Mouse (Mus musculus) layer of hippocampus, postnatal 14 days (tissue): ENCODE measurements around the gene Cd9. TPM values are rescaled to one million over a fixed set of nuclear protein-coding genes. Genes with fewer than 3 reads are reported as not detected.
A peak's percentile ranks its signal among the peaks of the same experiment; 100 is the strongest.

Experiments used
- DNase-seq, 2 experiments: peaks; one replicate each; pipeline ENCODE4 v3.0.0; 2021 to 2022; ENCODE audit warnings: low spot score in 2 of 2, mixed read lengths in 1 of 2
- long read RNA-seq, 2 experiments: library from polyadenylated mRNA; stranded (forward); transcript quantifications; one replicate each; pipeline ENCODE4 v2.0.0; 2021
- total RNA-seq, 2 experiments: library from RNA; stranded (reverse); gene quantifications; 2 replicates each; pipeline ENCODE4 v1.2.3; 2021

Gene Cd9
- total RNA-seq: 100 to 1,000 TPM; 103 to 117 TPM
- long read RNA-seq, experiment 1, transcript Cd9-201 (8 exons, 1,228 nt): major isoform, 122 of 125 reads
- long read RNA-seq, experiment 1, partial matches to known transcripts: 1 of 125 reads
- long read RNA-seq, experiment 1, other reads (novel, unspliced or antisense): 2 of 125 reads
- long read RNA-seq, experiment 2, transcript Cd9-201 (8 exons, 1,228 nt): major isoform, 228 of 230 reads
- long read RNA-seq, experiment 2, partial matches to known transcripts: 1 of 230 reads
- long read RNA-seq, experiment 2, other reads (novel, unspliced or antisense): 1 of 230 reads

DNA sequence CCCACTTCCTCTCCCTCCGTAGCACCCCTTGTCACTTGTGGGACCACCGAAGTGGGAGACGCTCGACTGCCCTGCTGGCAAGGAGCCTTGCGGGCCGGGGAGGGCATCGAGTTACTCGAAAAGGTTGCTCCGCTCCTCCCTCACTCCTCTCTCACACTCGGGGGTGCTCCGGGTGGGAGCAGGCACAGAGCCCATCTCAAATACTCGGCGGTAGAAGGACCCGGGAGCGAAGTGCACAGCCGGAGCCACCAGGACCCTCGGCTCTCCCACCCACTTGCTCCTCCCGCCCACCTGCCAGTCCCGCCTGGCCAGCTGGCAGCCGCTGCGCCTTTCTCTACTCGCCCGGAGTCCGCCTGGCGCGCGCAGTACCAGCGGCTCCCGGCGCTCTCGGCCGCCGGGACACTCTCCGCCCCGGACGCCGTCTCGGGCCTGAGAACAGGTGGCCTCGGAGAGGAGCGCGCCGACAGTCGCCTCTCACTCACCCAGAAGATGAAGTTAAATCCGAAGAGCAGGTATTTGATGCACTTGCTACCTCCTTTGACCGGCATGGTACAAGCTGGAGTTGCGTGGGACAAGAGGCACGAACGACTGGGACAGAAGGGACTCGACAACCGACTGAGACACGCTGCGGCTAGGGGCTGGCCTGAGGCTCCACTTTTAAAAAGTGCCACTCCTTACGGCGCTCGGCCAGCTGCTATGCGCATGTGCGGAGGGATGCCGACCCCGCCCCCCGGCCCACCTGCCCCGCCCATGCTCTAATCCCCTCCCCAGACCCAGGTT, at the start of gene Cd9:
TSS of gene Cd9 (minus strand) at position 700 of the 780 bp plus-strand sequence.
- DNase-seq: peak; percentile 57 to 68

DNA sequence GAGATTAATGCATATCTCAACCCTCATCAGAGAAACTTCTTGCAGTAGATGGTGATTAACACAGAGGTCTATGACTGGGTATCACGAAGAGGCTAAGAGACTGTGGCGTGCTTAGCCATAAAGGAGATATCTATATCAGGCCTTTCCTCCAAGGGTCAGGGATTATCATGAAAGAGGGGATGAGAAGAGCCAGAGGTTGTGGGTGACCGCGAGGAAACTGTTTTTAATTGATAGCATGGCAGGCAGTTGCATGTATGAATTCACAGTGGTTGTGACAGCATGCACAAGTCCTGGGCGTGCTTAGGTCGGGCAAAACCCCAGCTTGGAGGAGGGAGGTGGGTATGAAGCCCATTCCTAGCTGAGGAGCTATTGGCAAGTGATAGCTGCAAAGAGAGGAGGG, 46.7 kb upstream of the Cd9 start:
- DNase-seq: no peak

DNA sequence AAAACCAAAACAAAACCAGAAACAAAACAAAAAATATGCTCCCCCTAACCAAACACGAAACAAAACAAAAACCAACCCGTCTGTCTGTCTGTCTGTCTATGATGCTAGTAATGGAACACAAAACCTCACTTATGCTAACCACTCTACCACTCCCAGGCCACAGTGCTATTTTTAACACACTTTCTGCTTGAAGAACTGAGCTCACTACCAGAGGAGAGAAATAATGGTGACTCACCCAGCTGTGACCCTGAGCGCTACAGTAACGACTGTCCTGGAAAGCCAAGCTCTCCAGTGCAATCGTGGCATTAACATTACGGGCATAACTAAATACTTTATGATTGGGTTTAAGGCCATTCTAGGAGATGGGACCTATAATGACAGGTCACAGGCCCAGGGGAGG, 46.2 kb upstream of the Cd9 start:
- no peak for DNase-seq

DNA sequence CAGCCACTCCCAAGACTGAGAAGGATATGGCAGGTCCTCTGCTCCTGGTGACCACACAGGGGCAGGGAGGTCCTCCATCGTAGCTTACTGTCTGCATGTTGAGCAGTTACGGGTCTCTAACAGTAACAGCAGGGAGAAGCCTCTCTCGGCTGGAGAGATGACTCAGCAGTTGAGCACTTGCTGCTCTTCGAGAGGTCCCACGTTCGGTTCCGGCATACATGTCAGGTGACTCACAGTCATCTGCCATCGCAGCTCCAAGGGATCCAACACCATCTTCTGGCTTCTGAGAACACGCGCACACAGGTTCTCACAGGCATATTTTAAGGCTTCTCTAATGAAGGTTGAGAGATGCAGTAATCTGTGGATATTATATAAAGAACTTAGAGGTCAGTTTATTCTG, 45.6 kb upstream of the Cd9 start:
- no peak for DNase-seq

DNA sequence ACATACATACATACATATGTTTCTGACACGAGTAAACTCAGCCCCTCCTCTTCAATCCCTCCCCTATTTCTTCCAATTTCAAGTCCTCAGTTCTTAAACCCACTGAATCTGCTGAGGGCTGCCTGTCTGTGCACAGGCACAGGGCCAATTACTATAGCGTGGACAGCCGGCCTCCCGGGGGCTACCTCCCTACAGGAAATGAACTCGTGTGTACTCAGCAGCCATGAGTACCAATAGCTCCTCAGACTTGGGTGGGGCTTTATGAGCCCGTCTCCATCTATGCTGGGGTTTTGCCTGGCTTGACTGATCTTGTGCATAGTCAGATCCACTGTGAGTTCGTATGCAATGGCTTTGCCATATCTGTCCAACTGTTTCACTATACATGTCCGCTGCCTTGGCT, 44.8 kb upstream of the Cd9 start:
- no peak for DNase-seq

DNA sequence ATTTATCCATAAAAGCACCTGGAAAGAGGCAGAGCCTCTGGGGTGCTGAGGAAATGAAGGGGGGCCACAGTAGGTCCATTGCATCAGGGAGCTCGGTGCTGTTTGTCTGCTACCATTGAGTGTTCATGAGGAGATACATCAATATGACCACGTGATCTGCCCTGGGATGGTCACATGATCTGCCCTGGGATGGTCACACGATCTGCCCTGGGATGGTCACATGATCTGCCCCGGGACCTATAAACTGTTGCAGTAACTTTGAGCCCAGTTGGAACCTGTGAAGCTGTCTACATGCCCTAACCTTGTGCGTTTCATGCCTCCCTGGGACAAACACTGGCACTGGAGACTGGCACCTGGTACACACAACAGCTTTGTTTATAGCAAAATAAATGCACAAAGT, 43.9 kb upstream of the Cd9 start:
- no peak for DNase-seq

DNA sequence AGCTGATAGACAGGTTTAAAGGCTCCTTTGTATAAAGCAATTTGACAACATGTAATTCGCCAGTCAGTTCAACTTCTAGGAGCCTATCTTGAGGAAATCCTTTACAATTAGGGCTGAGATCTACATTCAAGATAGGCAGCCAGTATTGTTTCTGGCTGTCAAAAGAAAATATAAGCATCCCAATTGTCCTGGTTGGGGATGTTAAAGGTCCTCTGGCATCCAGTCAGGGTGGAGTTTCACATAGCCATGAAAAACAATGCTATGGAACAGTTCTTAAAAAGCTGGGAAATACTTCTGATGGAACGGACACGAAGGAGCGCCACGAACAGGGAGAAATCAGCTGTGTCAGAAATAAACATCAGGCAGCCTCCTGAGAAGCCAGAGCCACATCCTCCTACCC, 40.4 kb upstream of the Cd9 start:
- no peak for DNase-seq

DNA sequence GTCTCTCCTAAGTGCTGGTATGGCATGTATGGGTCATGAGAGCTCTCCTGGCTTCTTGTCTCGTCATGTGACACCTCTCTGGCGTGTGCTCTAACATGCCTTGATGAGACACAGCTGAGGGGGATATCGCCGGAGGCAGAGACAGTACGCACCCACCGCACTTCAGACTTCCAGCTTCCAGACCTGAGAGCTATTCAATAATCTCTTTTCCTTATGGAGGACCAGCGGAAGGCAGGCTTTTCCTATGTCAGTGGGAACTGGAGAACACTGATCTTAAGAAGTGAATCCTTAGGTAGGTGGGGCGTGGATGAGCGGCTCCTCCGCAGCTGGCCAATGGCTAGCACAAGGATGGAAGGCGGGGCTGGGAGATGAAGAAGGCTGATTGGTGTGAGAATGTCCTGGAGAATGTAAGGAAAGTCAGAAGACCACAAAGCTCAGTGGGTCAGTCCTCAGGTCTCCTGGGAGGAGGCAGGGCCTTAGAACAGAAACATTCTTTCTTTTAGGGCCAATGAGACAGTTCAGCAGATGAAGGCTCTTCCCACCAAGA, 38.6 kb upstream of the Cd9 start:
- no peak for DNase-seq

DNA sequence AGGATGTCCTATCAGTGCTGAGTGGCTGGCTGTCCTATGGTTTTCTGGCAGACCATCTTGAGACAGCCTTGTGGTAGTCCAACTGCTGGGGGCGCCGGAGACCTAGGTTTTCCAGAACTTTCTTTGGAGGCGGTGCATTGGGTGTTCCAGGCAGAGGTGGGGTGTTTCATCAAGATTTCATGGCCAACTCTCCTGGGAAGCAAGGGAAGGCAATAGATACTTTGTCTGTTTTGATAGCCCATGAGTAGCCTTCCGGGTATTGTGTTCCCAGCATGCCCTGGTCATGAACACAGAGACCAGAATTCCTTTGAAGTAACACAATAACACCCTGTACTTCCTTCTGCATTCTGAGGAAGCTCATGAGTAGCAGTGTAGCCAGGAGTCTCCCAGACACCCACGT, 34.9 kb upstream of the Cd9 start:
- no peak for DNase-seq

DNA sequence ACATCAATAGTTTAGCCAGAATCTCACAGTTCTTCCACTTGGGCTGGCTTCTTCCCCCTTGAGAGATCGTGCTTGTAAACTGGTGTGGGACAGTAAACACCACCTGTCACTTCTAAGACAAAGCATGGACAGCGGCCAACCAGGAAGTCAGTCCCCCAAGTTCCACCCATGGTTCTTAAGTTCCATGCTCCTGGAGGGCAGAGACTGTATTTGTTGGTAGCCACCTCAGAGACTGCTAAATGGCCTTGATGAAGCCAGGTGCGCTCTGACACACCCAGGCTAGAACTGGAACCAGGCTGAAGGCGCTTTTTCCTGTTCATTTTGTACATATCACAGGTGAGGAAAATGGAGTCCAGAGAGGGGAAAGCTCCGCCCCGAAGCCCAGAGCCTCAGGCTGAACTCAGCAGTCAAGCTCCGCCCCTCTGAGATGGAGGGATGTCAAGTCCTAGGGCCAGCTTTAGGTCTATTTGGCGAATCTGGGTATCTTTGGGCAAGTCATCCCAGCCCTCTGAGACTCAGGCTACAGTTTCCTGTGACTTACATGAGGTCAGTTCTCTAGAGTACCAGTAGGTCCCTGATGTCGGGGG, 34.1 kb upstream of the Cd9 start:
- no peak for DNase-seq

DNA sequence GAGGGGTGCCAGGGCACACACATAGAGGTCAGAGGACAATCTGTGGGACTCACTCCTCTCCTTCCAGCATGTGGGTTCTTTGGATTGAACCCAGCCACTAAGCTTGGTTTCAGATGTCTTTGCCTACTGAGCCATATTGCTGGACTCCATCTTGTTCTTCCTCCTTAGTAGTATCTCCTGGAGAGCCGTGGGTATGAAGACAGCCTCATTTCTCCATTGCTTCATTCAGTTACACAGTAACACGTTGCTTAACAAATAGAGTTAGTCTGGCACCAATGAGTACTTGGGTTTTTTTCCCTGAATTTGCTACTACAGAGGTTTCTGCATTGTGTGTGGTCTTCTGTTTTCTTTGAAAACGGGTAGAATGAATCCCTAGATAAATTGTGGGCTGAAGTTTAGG, 31.5 kb upstream of the Cd9 start:
- no peak for DNase-seq

DNA sequence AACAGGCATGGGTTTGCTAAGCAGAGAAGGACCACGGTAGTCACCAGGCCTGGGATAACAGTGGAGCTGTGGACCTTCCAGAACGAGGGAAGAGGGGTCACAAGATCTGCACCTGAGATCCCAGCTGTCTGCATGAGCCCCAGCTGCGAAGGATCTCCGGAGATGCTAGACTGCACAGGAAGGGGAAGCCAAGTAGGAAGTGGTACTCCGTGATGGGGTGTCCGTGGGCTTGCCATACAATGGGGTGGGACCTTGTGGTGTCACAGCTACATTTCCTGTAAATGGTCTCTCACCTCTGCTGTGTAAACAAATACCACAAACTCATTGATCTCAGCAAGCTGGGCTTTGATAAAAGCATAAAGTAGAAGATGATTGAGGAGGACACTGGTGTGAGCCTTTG, 29.4 kb upstream of the Cd9 start:
- DNase-seq: no peak

DNA sequence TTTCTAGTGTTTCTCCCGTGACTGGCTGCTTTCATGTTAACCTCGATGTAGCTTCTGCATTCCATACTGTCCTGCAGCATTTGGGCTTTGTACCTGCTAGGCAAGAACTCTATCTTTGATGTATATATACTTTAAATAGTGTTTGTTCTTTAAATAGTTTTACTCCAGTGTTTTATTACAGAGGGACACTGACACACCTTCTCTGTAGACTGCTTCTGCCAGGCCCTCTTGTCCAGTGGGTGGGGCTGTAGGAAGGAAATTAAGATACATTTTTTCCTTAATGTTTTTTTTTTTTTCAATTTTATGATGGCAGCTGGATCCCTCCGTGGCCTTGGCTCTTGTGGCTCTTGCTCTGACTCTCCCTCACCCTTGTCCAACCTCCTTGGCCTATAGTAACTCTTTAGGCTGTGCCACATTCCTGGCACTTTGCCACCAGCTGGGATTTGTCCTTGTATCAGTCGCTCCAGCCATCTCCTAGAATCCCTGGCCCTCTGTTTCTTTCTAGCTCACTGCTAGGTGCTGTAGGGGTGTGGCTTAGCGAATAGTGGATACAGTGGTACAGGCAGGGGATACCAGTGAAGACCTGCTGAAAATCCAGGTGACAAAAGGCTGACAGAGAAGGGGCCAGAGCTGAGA, 27.1 kb upstream of the Cd9 start:
- DNase-seq: no peak

DNA sequence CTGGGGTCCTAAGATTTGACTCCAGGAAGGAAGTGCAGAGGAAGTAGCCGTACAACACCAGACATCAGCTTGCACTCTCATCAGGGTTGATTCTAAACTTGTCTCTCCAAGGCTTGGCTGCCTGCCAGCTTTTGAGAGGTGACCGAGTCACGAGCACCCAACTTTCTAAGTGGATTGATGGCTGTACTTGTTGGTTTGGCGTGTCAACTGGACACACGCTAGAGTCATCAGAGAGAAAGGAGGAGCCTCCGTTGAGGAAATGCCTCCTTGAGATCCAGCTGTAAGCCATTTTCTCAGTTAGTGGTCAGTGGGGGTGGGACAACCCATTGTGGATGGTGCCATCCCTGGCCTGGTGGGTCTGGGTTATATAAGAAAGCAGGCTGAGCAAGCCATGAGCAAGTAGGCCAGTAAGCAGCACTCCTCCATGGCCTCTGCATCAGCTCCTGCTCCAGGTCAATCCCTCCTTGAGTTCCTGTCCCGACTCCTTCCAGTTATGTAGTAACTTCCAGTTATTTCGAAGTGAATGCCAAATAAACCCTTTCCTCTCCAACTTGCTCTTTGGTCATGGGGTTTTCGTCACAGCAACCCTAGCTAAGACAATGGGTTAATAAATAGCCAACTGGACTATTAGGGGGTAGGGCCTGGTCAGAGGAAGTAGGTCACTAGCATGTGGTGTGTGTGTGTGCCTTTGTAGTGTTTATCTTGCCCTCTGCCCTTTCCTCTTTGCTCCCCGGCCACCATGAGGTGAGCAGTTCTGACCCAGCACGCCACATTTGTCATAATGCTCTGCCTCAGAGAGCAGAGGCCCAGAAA, 21.1 kb upstream of the Cd9 start:
- DNase-seq: no peak

DNA sequence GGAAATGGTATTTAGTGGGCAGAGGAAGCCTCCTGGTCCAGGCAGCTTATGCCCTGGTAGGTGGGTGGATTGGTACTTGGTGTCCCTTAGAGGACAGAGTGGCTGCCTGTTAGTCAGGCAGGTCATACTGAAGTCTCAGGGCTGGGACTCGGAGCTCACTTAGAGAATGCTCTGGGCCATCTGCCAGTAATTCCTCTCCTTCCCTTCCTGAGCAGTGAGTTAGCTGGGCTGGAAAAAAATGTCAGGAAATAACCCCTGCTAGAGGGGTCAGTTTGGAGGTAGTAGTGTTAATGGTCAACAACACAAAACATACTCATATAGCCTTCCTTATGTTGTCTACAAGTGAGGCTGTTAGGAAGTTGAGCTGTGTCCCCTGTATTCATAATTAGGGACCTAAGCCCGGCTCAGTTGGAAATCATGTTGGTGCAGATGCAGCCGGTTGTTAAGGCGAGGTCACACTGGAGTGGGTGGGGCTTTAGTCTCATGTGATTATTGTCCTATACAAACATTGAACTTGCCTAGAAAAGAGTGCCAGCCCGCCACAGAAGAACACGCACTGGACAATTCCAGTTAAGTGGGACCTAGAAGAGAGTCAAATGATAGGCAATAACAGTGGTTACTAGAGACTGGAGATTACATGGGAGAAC, 18.5 kb upstream of the Cd9 start:
- no peak for DNase-seq

DNA sequence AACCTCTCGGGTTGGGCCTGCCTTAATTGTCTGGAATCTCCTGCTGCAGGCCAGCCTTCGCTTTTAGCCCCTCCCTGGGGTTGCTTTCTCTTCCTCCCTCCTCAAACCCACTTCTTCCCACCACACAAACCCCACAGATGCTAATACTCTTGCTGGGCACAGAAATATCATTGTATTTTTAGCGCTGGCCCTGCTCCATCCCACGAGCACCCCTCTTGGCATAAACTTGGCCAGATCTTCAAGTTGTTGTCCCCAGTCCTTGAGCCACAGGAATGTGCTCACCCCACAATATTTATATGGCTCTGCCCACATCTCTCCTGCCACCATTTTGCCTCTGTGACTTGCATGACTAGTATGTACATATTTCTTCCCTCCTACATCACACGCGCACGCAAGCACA, 16.6 kb upstream of the Cd9 start:
- no peak for DNase-seq

DNA sequence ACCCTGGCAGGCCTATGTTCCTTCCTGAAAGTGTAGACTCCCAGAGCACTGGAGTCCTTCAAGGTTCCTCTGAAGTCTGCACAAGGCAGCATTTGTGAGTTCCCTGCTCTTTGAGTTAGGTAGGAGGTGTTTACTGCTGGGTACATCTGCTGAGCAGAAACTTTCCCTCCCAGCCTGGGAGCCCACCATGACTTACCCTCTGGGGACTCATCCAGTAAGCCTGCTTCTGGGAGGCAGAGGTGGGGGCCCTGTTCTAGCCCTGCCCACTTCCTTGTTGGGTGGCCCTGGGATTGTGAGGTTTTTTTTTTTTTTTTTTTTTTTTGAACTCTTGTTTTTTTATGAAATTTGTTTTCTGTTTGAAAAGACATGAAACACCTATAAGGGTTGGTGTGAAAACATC, 16.1 kb upstream of the Cd9 start:
- DNase-seq: no peak

DNA sequence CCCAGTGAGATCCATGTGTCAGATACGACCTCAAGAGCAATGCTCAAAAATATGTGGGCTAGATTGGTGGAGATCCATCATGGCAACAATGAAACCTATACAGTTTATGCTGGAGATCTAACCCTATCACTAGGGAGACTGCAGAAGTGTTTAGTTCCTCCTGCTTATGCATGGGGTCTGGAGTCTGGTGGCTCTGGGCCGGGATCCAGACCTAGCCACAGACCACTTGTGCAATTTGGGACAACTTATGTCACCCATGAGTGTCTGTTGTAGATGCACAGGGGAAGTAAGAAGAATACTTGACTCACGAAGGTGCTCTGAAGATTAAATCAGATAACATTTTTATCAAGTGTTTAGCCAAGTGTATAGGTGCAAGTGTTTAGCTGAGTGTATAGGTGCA, 15.2 kb upstream of the Cd9 start:
- DNase-seq: no peak

DNA sequence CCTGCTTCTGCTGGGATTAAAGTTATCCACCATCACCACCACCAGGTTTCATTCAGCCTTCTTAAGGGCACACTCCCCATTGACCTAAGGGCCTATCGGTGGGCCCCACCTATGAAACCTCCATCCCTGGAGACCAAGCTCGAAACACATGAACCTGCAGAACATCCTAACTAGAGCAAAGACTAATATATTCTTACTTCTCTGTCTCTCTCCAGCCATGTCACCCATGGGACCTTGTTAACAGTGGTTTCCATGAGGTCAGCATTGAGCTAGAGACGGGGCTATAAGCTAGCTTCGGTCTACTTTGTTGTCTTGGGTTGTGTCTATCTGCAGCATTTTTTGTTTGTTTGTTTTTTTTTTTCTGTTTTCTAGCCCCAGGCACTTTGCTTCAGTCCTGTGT, 11.8 kb upstream of the Cd9 start:
- DNase-seq: no peak

DNA sequence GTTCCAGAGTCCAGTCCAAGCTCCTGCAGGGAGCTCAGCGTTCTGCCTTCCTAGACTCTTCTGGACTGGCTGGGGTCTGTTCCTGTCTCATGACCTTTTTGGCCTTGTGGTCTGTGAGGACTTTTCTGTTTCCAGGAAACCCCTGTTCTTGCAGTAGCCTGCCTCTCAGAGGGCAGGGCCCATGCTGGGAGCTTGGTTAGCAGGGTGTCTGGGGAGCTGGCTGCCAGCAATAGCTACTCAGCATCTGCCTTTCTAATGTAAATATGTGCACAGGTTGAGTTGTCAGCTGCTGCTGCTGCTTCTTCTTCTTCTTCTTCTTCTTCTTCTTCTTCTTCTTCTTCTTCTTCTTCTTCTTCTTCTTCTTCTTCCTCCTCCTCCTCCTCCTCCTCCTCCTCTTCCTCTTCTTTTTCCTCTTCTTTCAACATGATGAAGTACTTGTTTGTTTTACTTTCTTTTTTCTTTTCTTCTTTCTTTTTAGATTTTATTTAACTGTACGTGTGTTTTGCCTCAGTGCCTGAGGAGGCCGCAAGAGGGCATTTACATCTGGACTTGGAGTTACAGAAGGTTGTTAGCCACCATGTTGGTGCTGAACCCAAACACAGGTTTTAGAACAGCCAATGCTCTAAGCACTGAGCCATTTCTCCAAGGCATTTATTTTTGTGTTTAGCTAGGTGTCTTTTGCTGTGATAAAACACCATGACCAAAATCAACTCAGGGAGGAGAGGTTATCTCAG, 10.2 kb upstream of the Cd9 start:
- no peak for DNase-seq
